Mouse (Mus musculus): ENCODE data around the gene Smpdl3a. TPM values are rescaled to one million over a fixed set of nuclear protein-coding genes. Genes with fewer than 3 reads are reported as not detected.
A peak's percentile ranks its signal among the peaks of the same experiment; 100 is the strongest.

Smpdl3a gene
- total RNA-seq (2014; fragmentation: Nextera tagmentation) = 28.8 and 37.7 TPM in 2 replicates
- total RNA-seq (2017) = 23.2 and 26.1 TPM in 2 replicates

- no peak for ATAC-seq (replicated peaks; ENCODE audit: low FRiP score, low TSS enrichment, poor library complexity, severe bottlenecking)
Measured at GRCm38 (mm10) chr10:57794018-57794417, at the start of gene Smpdl3a. Gene Smpdl3a, plus strand, starts transcription at chr10:57794335.

- ATAC-seq (replicated peaks; ENCODE audit: low FRiP score, low TSS enrichment, poor library complexity, severe bottlenecking) = no peak
Measured at GRCm38 (mm10) chr10:57745452-57745851, 48.7 kb upstream of the Smpdl3a start.

GRCm38 (mm10) chr10:57747127-57747526 is 47.0 kb upstream of the Smpdl3a start:
- ATAC-seq (replicated peaks; ENCODE audit: low FRiP score, low TSS enrichment, poor library complexity, severe bottlenecking) = no peak

- ATAC-seq (replicated peaks; ENCODE audit: low FRiP score, low TSS enrichment, poor library complexity, severe bottlenecking) = no peak
Measured at GRCm38 (mm10) chr10:57753343-57753742, 40.8 kb upstream of the Smpdl3a start.

- no peak for ATAC-seq (replicated peaks; ENCODE audit: low FRiP score, low TSS enrichment, poor library complexity, severe bottlenecking)
Measured at GRCm38 (mm10) chr10:57755201-57755736, 38.9 kb upstream of the Smpdl3a start.

GRCm38 (mm10) chr10:57758999-57759398 is 35.1 kb upstream of the Smpdl3a start:
- no peak for ATAC-seq (replicated peaks; ENCODE audit: low FRiP score, low TSS enrichment, poor library complexity, severe bottlenecking)

- no peak for ATAC-seq (replicated peaks; ENCODE audit: low FRiP score, low TSS enrichment, poor library complexity, severe bottlenecking)
Measured at GRCm38 (mm10) chr10:57760694-57761093, 33.4 kb upstream of the Smpdl3a start.

- no peak for ATAC-seq (replicated peaks; ENCODE audit: low FRiP score, low TSS enrichment, poor library complexity, severe bottlenecking)
Measured at GRCm38 (mm10) chr10:57763044-57763443, 31.1 kb upstream of the Smpdl3a start.

GRCm38 (mm10) chr10:57783289-57784130 is 10.6 kb upstream of the Smpdl3a start:
- ATAC-seq (replicated peaks; ENCODE audit: low FRiP score, low TSS enrichment, poor library complexity, severe bottlenecking) = no peak

- ATAC-seq (replicated peaks; ENCODE audit: low FRiP score, low TSS enrichment, poor library complexity, severe bottlenecking) = 0 out of 2 replicates have a peak, but pooled peaks have one; percentile 34
Measured at GRCm38 (mm10) chr10:57784131-57784875, 9.8 kb upstream of the Smpdl3a start.

GRCm38 (mm10) chr10:57784876-57785150 is 9.3 kb upstream of the Smpdl3a start, which contains the start of gene Fabp7:
Gene Fabp7, plus strand, starts transcription at chr10:57784881.
- ATAC-seq (replicated peaks; ENCODE audit: low FRiP score, low TSS enrichment, poor library complexity, severe bottlenecking) = no peak; the same call in 1 of the 2 replicates

GRCm38 (mm10) chr10:57785552-57785951 is 8.6 kb upstream of the Smpdl3a start:
- ATAC-seq (replicated peaks; ENCODE audit: low FRiP score, low TSS enrichment, poor library complexity, severe bottlenecking) = no peak

GRCm38 (mm10) chr10:57792957-57793356 is 1.2 kb upstream of the Smpdl3a start:
- no peak for ATAC-seq (replicated peaks; ENCODE audit: low FRiP score, low TSS enrichment, poor library complexity, severe bottlenecking)

GRCm38 (mm10) chr10:57794491-57795461 is 641 bp downstream of the Smpdl3a start:
- peak; percentile 77 for ATAC-seq (replicated peaks; ENCODE audit: low FRiP score, low TSS enrichment, poor library complexity, severe bottlenecking)

GRCm38 (mm10) chr10:57795542-57795941 is 1.4 kb downstream of the Smpdl3a start:
- peak; percentile 22 for ATAC-seq (replicated peaks; ENCODE audit: low FRiP score, low TSS enrichment, poor library complexity, severe bottlenecking)

- peak; percentile 75 for ATAC-seq (replicated peaks; ENCODE audit: low FRiP score, low TSS enrichment, poor library complexity, severe bottlenecking)
Measured at GRCm38 (mm10) chr10:57796057-57796456, 1.9 kb downstream of the Smpdl3a start.

GRCm38 (mm10) chr10:57799486-57799885 is 5.4 kb downstream of the Smpdl3a start:
- ATAC-seq (replicated peaks; ENCODE audit: low FRiP score, low TSS enrichment, poor library complexity, severe bottlenecking) = no peak

- peak; percentile 98 for ATAC-seq (replicated peaks; ENCODE audit: low FRiP score, low TSS enrichment, poor library complexity, severe bottlenecking)
Measured at GRCm38 (mm10) chr10:57807754-57808153, 13.6 kb downstream of the Smpdl3a start.

GRCm38 (mm10) chr10:57812161-57812856 is 18.2 kb downstream of the Smpdl3a start:
- no peak for ATAC-seq (replicated peaks; ENCODE audit: low FRiP score, low TSS enrichment, poor library complexity, severe bottlenecking)

Measured in megakaryocyte-erythroid progenitor cell, adult 5-6 weeks (primary cell).